Mouse (Mus musculus) C2C12 (cell line): Measurements from ENCODE around the gene Vegfb.

Experiments
- CEBPB ChIP-seq: IDR thresholded peaks from one replicate; pipeline ENCODE4 v1.6.1; 2011; ENCODE audit warnings: low read depth, mild to moderate bottlenecking, control low read depth, moderate library complexity
- CTCF ChIP-seq: IDR thresholded peaks from one replicate; pipeline ENCODE4 v1.5.1; 2011; ENCODE audit not compliant: control insufficient read depth, insufficient read depth, insufficient read length
- FOSL1 ChIP-seq: IDR thresholded peaks from one replicate; pipeline ENCODE4 v1.8.0; 2011; ENCODE audit warnings: mild to moderate bottlenecking, low read length; ENCODE audit not compliant: poor library complexity, insufficient read depth, severe bottlenecking
- MYOD1 ChIP-seq: IDR thresholded peaks from one replicate; pipeline ENCODE4 v1.6.1; 2011; ENCODE audit warnings: low read depth; ENCODE audit not compliant: control insufficient read depth, insufficient read length
- MYOG ChIP-seq: IDR thresholded peaks from one replicate; pipeline ENCODE4 v1.6.1; 2011; ENCODE audit not compliant: control insufficient read depth, insufficient read length; ENCODE audit errors: extremely low read depth
- USF1 ChIP-seq: IDR thresholded peaks from one replicate; pipeline ENCODE4 v1.6.1; 2011; ENCODE audit warnings: low read depth, mild to moderate bottlenecking, control low read depth, moderate library complexity

GRCm38 (mm10) chr19:6980381-6981093 lies 6.9 kb downstream of the Vegfb start, which contains the start of gene Fkbp2:
- TF ChIP-seq CTCF, result no peak
- TF ChIP-seq MYOD1, result no peak
- no peak for TF ChIP-seq FOSL1
- TF ChIP-seq MYOG, result no peak
- no peak for TF ChIP-seq USF1
- TF ChIP-seq CEBPB, result no peak
